Mouse (Mus musculus) erythroblast, embryonic 14.5 days (primary cell): ENCODE measurements around the gene Fndc7. TPM values are rescaled to one million over a fixed set of nuclear protein-coding genes. Genes with fewer than 3 reads are reported as not detected.
"Not testable (repeated sequence)": the region's sequence is repeated elsewhere in the genome, so short reads cannot be mapped to it uniquely, and the experiment has no call there.

ENCODE experiments used
- H3K27me3 ChIP-seq: 2 replicates; pipeline ENCODE4 v1.6.1; 2012; ENCODE audit warnings: inconsistent platforms; ENCODE audit not compliant: control insufficient read depth
- H3K36me3 ChIP-seq: 2 replicates; pipeline ENCODE4 v1.6.1; 2012; ENCODE audit warnings: mild to moderate bottlenecking, inconsistent platforms; ENCODE audit not compliant: control insufficient read depth
- H3K4me1 ChIP-seq: 2 replicates; pipeline ENCODE4 v1.6.1; 2012; ENCODE audit warnings: inconsistent platforms; ENCODE audit not compliant: control insufficient read depth
- H3K4me3 ChIP-seq: replicated peaks from 2 replicates; pipeline ENCODE3; 2012; ENCODE audit warnings: moderate library complexity, mild to moderate bottlenecking, inconsistent platforms
- H3K9me3 ChIP-seq: 2 replicates; pipeline ENCODE4 v1.6.1; 2012; ENCODE audit warnings: low read length, inconsistent platforms, mixed read lengths; ENCODE audit not compliant: control insufficient read depth
- GATA1 ChIP-seq: IDR thresholded peaks from 2 replicates; pipeline ENCODE4 v1.6.1; 2012; ENCODE audit warnings: low read length, inconsistent platforms, mixed read lengths
- TAL1 ChIP-seq: IDR thresholded peaks from 3 replicates; pipeline ENCODE4 v1.6.1; 2012; ENCODE audit warnings: low read length, inconsistent platforms, mixed read lengths
- polyA plus RNA-seq: library from polyadenylated mRNA; stranded (reverse); fragments of >175 nt; gene quantifications from 2 replicates; pipeline ENCODE4 v1.2.3, GENCODE M21; 2012

The Fndc7 gene
- polyA plus RNA-seq, 1 experiment: not detected

- Histone ChIP-seq H3K4me1 (no peaks in the 10 kb centered on the region), H3K9me3 (no peaks in the 10 kb centered on the region), H3K4me3 (no peak overlapping the region), H3K36me3 (no peaks in the 10 kb centered on the region), H3K27me3 (no peaks in the 10 kb centered on the region)
- TF ChIP-seq TAL1 (no peak), GATA1 (no peak)
Measured at GRCm38 (mm10) chr3:108851075-108851474, 38.7 kb downstream of the Fndc7 start.

DNA sequence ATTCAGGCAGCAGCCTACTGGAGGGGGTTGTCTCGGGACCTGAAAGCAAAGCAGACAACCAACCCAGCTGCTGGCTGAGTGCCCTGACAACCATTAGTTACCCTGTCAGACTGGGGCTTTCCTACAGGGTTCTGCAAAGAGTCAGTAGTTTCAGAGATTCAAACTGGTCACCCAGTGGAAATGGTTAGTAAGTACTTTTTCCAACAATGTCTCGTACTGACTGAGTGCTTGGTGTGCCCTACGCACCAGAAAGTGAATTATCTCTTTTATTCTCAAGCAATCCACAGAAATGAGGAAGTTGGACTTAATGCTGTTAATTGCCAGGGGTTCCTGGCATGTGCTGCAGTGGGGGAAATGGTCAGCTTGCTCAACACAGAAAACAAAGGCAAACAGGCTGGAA is 39.3 kb downstream of the Fndc7 start:
- H3K27me3 ChIP-seq: no peaks in the 10 kb centered on the region
- no peaks in the 10 kb centered on the region for H3K36me3 ChIP-seq
- H3K4me1 ChIP-seq: no peaks in the 10 kb centered on the region
- no peak for TF ChIP-seq GATA1
- TF ChIP-seq TAL1: no peak
- H3K9me3 ChIP-seq: no peaks in the 10 kb centered on the region
- H3K4me3 ChIP-seq: no peak overlapping the region

- H3K27me3 ChIP-seq: peaks cover 9% of the 10 kb centered on the region
- no peaks in the 10 kb centered on the region for H3K36me3 ChIP-seq
- no peaks in the 10 kb centered on the region for H3K4me1 ChIP-seq
- TF ChIP-seq TAL1: no peak
- TF ChIP-seq GATA1: no peak
- no peak overlapping the region for H3K4me3 ChIP-seq
- H3K9me3 ChIP-seq: no peaks in the 10 kb centered on the region
Measured at GRCm38 (mm10) chr3:108846616-108847015, 43.2 kb downstream of the Fndc7 start.

DNA sequence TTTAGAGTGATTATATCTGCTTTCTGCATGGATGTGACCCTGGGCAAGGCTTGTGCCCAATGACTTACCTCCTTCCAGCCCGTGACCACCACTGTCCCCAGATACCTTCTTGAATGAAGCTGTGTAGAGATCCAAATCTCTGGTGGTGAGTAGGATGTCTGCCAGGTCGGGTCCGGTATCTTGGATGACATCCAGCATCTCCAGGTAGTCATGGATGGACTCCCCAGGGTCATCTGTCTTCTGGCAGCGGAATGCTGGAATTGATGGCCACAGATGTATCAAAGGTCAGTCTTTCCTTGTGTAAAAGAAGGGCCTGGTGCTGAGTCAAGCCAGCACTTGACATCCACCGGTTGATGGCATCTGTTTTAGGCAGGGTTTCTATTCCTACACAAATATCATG is 45.3 kb downstream of the Fndc7 start:
- Histone ChIP-seq H3K4me3 (no peak overlapping the region), H3K4me1 (peaks cover 8% of the 10 kb centered on the region), H3K27me3 (peaks cover 9% of the 10 kb centered on the region), H3K9me3 (no peaks in the 10 kb centered on the region), H3K36me3 (no peaks in the 10 kb centered on the region)
- no peak for TF ChIP-seq TAL1
- no peak for TF ChIP-seq GATA1

DNA sequence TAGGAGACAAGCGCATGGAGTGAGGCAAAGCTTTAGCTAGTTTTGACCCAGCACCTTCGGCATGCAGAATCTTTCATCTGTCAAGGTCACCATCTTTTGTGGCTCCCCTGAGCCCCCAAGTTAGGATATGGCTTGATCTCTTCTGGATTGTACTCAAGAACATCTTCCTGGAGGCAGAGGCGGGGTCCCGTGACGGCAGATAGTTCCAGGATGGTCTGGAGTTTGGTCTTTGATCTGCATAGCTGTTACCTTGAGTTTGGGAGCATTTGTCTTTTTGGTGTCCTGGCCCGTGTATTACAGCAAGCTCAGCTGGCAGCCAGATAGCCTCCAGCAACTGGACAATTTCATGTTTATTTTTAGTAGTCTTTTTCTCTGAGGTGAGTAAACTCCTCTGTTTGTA is 45.8 kb downstream of the Fndc7 start:
- peaks cover 9% of the 10 kb centered on the region for H3K27me3 ChIP-seq
- H3K9me3 ChIP-seq: no peaks in the 10 kb centered on the region
- no peak overlapping the region for H3K4me3 ChIP-seq
- no peak for TF ChIP-seq TAL1
- no peak for TF ChIP-seq GATA1
- no peaks in the 10 kb centered on the region for H3K36me3 ChIP-seq
- peaks cover 13% of the 10 kb centered on the region for H3K4me1 ChIP-seq

GRCm38 (mm10) chr3:108840716-108841054 is 49.1 kb downstream of the Fndc7 start:
- Histone ChIP-seq H3K27me3 (peaks cover 9% of the 10 kb centered on the region), H3K36me3 (peaks cover 10% of the 10 kb centered on the region), H3K4me1 (peaks cover 34% of the 10 kb centered on the region), H3K4me3 (peak overlapping the region; percentile 88), H3K9me3 (no peaks in the 10 kb centered on the region)
- TF ChIP-seq GATA1 (no peak), TAL1 (no peak)

DNA sequence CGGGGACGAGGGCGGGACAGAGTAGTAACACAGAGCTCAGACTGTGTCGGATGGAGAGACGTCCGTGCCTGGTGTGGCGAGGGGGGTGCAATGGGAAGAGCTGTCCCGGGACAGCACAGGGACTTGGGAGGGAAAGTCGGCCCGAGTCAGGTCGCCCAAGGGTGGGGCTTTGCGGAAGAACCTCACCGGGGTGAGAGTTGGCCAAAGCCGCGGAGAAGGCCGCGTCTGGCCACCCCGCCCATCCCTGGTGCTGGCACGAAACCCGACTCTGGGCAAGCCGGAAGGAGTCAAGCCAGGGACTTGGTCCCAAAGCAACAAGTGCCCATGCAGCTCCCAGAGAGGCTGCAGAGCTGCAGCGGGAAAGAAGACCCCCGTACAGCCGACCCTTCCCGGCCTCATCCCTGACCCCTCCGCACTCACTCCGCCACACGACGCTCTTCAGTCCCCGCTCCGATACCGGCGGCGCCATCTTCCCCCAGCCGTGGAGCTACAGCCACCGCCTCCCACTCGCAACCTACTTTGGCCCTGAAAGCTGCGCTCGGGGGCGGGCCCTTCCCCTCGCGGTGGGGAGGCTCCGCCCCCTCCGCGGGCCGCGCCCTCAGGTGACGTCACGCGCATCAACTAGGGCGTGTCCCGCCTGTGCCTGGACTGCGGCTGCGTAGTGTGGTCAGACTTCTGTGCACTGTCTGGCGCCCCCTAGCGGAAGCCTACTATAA is 49.6 kb downstream of the Fndc7 start, which contains the start of gene Stxbp3:
Gene Stxbp3 (minus strand): TSS at position 527 of the 716 bp plus-strand sequence.
- TF ChIP-seq TAL1 (no peak), GATA1 (no peak)
- no peaks in the 10 kb centered on the region for H3K9me3 ChIP-seq
- peaks cover 7% of the 10 kb centered on the region for H3K27me3 ChIP-seq
- peak within 1 kb of the TSS; percentile 88 for H3K4me3 ChIP-seq
- peaks cover 12% of the 10 kb centered on the region for H3K36me3 ChIP-seq
- H3K4me1 ChIP-seq: peaks cover 34% of the 10 kb centered on the region

- Histone ChIP-seq H3K9me3 (no peaks in the 10 kb centered on the region), H3K4me3 (peak overlapping the region; percentile 88), H3K27me3 (peaks cover 6% of the 10 kb centered on the region), H3K4me1 (peaks cover 34% of the 10 kb centered on the region), H3K36me3 (peaks cover 12% of the 10 kb centered on the region)
- no peak for TF ChIP-seq GATA1
- no peak for TF ChIP-seq TAL1
Measured at GRCm38 (mm10) chr3:108839647-108839999, 50.2 kb downstream of the Fndc7 start.

- peaks cover 1% of the 10 kb centered on the region for H3K27me3 ChIP-seq
- peak overlapping the region; percentile 88 for H3K4me3 ChIP-seq
- H3K36me3 ChIP-seq: peaks cover 16% of the 10 kb centered on the region
- H3K9me3 ChIP-seq: no peaks in the 10 kb centered on the region
- H3K4me1 ChIP-seq: peaks cover 34% of the 10 kb centered on the region
- TF ChIP-seq TAL1: no peak
- TF ChIP-seq GATA1: no peak
Measured at GRCm38 (mm10) chr3:108838980-108839379, 50.8 kb downstream of the Fndc7 start.

DNA sequence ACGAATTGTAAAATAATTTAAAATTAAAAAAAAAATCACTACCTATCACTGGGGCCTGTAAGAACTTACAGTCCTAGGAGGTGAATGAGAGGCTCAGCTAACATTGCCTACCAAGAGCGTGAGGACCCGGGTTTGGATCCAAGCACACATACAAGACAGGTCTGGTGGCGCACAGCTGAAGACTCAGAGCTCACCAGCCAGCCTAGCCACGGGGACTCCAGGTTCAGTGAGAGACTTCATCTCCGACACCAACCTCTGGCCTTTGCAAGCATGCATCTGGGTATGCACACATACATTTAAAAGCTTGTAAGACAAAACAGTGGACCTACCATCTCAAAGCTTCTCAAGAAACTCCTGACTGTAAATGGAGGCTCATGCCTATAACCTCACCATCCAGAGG is 52.9 kb downstream of the Fndc7 start:
- peaks cover 34% of the 10 kb centered on the region for H3K4me1 ChIP-seq

GRCm38 (mm10) chr3:108833717-108834116 is 56.1 kb downstream of the Fndc7 start:
- not testable (repeated sequence) for H3K4me3 ChIP-seq, H3K27me3 ChIP-seq, H3K9me3 ChIP-seq
- peaks cover 38% of the 10 kb centered on the region for H3K36me3 ChIP-seq
- H3K4me1 ChIP-seq: peaks cover 18% of the 10 kb centered on the region

More for the DNA sequence above, 52.9 kb downstream of the Fndc7 start:
- no peaks in the 10 kb centered on the region for H3K27me3 ChIP-seq
- H3K36me3 ChIP-seq: peaks cover 22% of the 10 kb centered on the region
- no peaks in the 10 kb centered on the region for H3K9me3 ChIP-seq
- no peak for TF ChIP-seq TAL1
- no peak for TF ChIP-seq GATA1
- H3K4me3 ChIP-seq: no peak overlapping the region
